Mouse (Mus musculus): Measurements from ENCODE around the gene Nelfa.

DNA sequence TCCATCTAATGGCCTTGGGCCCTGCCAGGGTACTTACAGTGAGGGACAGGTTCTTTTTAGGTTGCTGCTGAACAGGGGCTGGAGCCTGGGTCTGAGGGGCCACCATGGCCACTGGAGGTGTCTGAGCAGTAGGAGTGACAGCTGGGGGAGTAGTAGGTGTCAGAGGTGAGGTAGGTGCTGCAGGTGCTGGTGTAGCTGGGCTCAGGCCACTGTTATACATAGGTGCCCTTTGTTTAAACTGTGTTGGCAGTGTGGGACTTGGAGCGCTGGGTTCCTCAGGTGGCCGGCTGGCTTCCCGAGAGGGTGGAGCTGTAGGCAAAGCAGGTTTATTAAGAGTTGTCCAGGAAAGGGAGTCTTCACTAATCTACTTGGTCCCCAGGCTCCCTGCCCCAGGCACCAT, 37.0 kb downstream of the Nelfa start:
- TF ChIP-seq CTCF (IDR thresholded peaks at IDR 0.05; ENCODE audit: extremely low read depth, insufficient read length, insufficient replicate concordance, low read depth, low read length) (no peak), POLR2A (IDR thresholded peaks at IDR 0.05; ENCODE audit: low read depth, low read length) (no peak)
